Mouse (Mus musculus) layer of hippocampus, adult 2 months (tissue): ENCODE measurements around the gene Ncln. TPM values are rescaled to one million over a fixed set of nuclear protein-coding genes. Genes with fewer than 3 reads are reported as not detected.
A peak's percentile ranks its signal among the peaks of the same experiment; 100 is the strongest.

Experiments
- DNase-seq, 2 experiments: peaks; one replicate each; pipeline ENCODE4 v3.0.0; 2022; ENCODE audit warnings: low spot score in 2 of 2
- H3K27ac ChIP-seq: fragments of 200-600 bp; 2 replicates; pipeline ENCODE4 v1.8.1; 2022
- H3K4me3 ChIP-seq: fragments of 200-600 bp; 2 replicates; pipeline ENCODE4 v1.8.1; 2022; ENCODE audit warnings: mild to moderate bottlenecking
- CTCF ChIP-seq: fragments of 200-600 bp; conservative IDR thresholded peaks from 2 replicates; pipeline ENCODE4 v1.8.1; 2022; ENCODE audit warnings: antibody characterized with exemption, mild to moderate bottlenecking, moderate library complexity
- total RNA-seq, 2 experiments: library from RNA; stranded (reverse); gene quantifications; 2 replicates each; pipeline ENCODE4 v1.2.3; 2021

Gene Ncln
- total RNA-seq, 2 experiments from 2014 or later = 83.1 to 93.5 TPM

DNA sequence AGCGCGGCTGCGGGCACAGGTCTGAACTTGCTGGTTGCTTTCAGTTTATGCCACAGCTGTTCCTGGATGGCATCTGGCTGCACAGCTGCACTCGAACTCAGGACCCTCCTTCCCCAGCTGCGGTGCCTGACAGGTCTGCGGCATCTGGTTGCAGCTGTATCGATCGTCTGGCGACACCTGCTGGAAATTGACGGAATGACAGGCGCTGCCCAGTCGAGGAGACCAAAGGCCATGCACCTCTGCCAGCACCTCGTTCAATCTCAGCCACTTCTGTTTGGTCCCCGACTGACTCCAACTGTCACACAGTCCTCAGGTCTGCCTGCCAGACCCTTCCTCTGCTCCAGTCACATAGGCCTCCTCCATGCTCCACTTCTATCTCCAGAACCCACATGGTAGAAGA is 30.6 kb upstream of the Ncln start:
- Histone ChIP-seq H3K27ac (no peak overlapping the region), H3K4me3 (no peak overlapping the region)
- peak; percentile 42 to 75 for DNase-seq
- peak; percentile 98 for TF ChIP-seq CTCF

GRCm38 (mm10) chr10:81525017-81525694 is 29.0 kb upstream of the Ncln start:
- no peak for TF ChIP-seq CTCF
- no peak for DNase-seq
- no peak overlapping the region for H3K4me3 ChIP-seq
- peak overlapping the region; percentile 48 for H3K27ac ChIP-seq

- Histone ChIP-seq H3K4me3 (peak within 1 kb of the TSS; percentile 8; the same call in 1 of the 2 replicates), H3K27ac (peak within 1 kb of the TSS; percentile 52)
- TF ChIP-seq CTCF = peak; percentile 19; the same call in 1 of the 2 replicates
- no peak for DNase-seq
Observed at GRCm38 (mm10) chr10:81524051-81524605, 27.9 kb upstream of the Ncln start, which contains the start of gene Gna15. TSS of gene Gna15 (minus strand) at chr10:81524225.

DNA sequence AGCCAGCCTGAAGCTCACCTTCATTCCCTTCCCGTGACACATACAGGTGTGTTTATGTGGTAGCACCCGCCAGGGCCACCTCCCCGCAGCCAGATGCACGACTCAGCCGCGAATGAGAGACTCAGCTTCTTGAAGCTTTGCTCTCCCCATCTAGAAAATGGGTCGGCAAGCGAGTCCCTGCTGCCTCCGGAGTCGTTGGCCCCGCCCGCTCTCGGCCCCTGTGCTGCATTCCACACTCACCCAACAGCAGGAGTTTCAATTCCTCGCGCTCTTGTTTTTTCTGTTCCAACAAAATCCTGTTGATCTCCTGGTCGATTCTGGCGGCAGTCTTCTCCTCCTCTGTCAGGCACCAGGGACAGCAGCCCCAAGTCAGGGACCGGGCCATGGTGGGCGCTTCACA is 27.4 kb upstream of the Ncln start:
- no peak for TF ChIP-seq CTCF

GRCm38 (mm10) chr10:81523142-81523541 is 26.9 kb upstream of the Ncln start:
- H3K4me3 ChIP-seq = no peak overlapping the region; the same call in 1 of the 2 replicates
- DNase-seq = no peak
- TF ChIP-seq CTCF = no peak

More for the DNA sequence above, 27.4 kb upstream of the Ncln start:
- DNase-seq = no peak
- Histone ChIP-seq H3K27ac (peak overlapping the region; percentile 52), H3K4me3 (peak overlapping the region; percentile 8; the same call in 1 of the 2 replicates)

DNA sequence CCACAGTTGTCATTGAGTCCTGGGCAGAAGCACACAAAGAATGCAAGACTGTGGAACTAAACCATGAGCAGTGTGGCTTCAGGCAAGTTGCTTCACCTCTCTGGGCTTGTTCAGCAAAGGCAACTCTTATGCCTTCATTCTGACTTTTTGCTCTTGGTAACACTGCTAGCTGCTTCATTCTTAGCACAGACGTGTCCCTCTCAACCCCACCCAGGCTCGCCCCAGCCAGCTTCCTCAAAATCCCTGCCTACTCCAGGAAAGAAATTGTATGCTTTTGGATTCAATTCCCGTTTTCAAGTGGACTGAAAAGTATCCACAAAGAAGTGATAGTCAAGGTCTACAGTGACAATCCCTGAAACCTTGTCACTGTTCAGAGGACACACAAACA is 23.8 kb upstream of the Ncln start:
- peak overlapping the region; percentile 53; the same call in 1 of the 2 replicates for H3K27ac ChIP-seq
- no peak overlapping the region for H3K4me3 ChIP-seq
- TF ChIP-seq CTCF = no peak
- DNase-seq = no peak

More at GRCm38 (mm10) chr10:81523142-81523541, 26.9 kb upstream of the Ncln start:
- H3K27ac ChIP-seq = peak overlapping the region; percentile 52; the same call in 1 of the 2 replicates

DNA sequence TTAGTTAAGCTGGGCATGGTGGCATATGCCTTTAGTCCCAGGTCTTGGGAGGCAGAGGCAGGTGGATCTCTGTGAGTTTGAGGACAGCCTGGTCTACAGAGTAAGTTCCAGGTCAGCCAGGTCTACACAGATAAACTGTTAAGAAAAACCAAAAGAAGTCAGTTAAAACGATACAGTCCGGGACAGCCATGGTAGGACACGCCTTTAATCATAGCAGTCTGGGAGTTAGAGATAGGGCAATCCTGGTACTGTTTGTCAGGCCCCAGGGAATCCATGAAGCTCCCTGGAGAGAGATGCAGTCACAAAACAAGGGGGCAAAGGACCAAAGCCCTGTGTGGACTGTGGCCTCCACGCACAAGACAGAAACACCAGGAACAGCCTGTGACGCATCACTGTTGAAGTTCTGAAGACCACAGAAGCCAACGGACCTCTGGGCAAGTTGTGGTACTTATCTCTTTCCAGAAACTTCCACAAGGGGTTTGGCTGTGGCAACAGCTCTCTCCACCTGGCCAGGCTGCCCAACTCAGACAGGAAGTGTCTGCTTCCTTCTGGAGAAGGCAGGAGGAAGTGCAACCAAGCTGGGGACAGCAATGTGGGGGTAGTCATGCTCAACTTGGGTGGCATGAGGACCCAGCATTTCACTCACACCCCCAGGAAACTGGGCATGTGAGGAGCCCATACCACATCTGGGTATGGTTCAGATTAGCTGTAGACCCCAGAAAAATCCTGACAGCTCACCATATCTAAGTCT is 23.2 kb upstream of the Ncln start:
- no peak for TF ChIP-seq CTCF
- DNase-seq = no peak
- Histone ChIP-seq H3K4me3 (no peak overlapping the region), H3K27ac (peak overlapping the region; percentile 53; the same call in 1 of the 2 replicates)

GRCm38 (mm10) chr10:81518546-81518945 is 22.4 kb upstream of the Ncln start:
- TF ChIP-seq CTCF = peak; percentile 93
- DNase-seq = peak; percentile 48 to 69

DNA sequence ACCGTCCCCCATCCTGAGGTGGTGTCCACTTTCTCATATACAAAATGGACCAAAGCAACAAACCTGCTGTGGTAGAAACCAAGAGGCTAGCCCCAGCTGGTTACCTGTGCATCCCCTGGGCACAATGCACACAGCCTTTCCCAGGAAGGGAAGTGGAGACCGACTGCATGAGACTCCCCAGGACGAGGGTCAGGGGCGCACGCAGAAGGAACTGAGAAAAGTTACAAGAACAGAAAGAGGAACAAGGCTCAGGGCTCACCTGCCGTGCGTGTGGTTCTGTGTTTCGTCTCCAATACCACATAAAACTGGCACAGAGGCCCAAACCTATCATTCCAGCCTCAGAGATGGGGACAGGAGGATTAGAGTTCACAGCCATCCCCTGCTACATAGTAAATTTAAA is 21.0 kb upstream of the Ncln start:
- no peak overlapping the region for H3K4me3 ChIP-seq
- H3K27ac ChIP-seq = no peak overlapping the region
- no peak for TF ChIP-seq CTCF
- DNase-seq = no peak

More at GRCm38 (mm10) chr10:81518546-81518945, 22.4 kb upstream of the Ncln start:
- Histone ChIP-seq H3K4me3 (no peak overlapping the region), H3K27ac (no peak overlapping the region)

GRCm38 (mm10) chr10:81513798-81514197 is 17.6 kb upstream of the Ncln start:
- Histone ChIP-seq H3K4me3 (no peak overlapping the region), H3K27ac (no peak overlapping the region)
- DNase-seq = no peak
- TF ChIP-seq CTCF = peak; percentile 44

DNA sequence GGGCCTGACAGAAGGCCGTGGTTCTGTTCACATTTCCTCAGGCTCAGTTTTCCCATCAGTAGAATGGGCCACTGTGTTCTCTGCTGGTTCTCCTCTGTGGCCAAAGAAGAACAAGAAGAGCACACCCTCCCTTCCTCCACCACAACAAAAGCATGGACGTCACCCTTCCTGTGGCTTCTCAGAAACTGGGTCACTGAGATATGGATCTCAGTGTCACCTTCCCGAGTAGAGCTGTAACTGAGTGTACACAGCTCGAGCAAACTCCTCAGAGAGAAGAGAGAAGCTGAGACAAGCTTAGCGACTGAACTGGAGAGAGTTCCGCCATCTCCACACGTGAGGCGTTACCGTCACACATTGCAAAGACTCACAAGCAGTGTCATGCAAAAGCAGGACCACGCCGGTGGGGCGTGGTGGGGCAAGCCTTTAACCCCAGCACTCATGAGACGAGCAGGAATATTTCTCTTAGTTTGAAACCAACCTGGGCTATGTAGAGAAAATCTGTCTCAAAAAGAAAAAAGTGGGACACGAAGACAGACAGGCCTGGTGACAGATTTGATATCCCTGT is 14.1 kb upstream of the Ncln start:
- no peak for TF ChIP-seq CTCF
- DNase-seq = no peak
- Histone ChIP-seq H3K27ac (no peak overlapping the region), H3K4me3 (no peak overlapping the region)

DNA sequence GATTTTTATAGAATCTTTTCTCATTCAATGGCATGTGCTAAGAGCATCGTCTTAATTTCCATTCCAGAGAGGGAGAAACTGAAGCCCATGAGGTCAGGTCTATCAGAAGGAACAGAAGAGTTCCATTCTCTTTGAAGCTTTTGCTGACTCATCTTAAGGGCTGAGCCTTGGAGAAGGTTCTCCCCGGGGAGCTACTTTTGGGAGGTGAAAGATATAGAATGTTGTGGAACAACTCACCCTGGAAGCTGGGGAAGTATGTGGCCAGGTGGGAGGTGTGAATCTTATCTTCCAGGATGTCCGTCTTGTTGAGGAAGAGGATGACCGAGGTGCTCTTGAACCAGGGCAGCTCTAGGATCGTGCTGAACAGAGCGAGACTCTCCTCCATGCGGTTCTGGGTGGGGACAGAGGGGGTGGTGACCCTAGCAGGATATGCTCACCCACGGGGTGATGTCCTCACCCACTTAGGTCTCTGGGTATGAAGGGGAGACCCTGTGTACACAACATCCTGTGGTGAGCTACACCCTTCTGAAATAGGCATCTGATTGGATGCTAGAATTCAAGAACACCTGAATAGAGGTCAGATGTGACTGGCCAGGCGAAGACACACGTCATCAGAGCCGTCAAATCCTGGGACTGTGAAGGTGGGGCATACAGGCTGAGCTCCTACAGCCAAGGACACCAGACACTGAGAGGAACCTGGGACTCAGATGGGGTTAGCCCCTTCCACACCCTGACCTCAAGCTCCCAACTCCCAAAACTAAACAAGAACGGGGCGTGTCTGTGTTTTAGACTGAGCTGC is 11.7 kb upstream of the Ncln start:
- no peak for DNase-seq
- Histone ChIP-seq H3K27ac (no peak overlapping the region), H3K4me3 (no peak overlapping the region)
- TF ChIP-seq CTCF = no peak
